Mouse (Mus musculus): ENCODE measurements at regions not wholly inside any gene's neighbourhood (a gene's known extent, or its start where the extent isn't known, plus 50 kb on each side); places are given as distances from the start of the nearest gene placed in this dataset.

DNA sequence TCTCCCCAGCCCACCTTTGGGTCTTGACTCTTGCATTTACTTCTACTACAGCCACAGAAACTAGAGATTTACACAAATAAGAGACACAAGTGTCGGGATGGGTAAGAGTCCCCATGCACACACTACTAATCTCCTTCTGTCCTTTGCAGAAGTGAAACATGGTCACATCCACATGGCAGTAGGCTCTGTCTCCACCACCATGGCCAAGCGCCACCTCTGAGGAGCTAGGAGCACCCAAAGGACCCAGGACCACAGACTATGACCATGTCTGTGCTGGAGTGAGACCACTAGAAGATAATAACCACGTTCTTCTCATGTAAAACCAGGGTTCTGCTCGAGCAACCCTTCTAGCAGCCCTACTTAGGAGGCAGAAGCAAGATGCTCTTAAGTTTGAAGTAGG lies 81.1 kb upstream of the Arid1b start:
- no peak for DNase-seq (ENCODE audit: low read depth in 1 of 2, low spot score in 2 of 2)

DNA sequence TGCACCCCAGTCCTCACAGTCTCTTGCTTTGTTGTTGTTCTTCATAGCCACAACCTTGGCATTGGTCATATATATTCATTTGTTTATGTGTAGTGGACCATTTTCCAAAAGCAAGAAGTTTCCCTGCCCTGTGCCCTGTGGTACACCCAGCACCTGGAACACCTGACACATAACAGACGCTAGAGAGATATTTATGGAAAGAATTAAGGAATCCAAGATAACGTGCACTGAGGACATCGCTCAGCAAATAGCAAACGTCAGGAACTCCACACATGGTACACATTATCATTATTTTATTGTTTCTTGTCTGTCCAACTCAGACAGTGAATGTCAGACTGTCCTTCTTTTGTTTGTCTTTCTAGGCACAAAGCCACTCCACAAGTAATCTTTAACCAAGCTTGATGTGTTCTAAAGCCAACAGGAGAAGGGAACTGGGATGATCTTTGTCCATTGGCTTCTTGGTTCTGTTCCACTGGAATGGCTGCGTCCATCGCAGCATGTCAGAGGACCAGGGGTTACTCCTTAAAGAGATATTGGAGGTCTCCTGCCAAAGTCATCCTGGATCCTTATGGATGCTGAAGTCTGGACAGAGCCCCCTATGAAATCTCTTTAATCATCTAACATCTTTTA lies 74.2 kb upstream of the Arid1b start:
- no peak for DNase-seq (ENCODE audit: low read depth in 1 of 2, low spot score in 2 of 2)

DNA sequence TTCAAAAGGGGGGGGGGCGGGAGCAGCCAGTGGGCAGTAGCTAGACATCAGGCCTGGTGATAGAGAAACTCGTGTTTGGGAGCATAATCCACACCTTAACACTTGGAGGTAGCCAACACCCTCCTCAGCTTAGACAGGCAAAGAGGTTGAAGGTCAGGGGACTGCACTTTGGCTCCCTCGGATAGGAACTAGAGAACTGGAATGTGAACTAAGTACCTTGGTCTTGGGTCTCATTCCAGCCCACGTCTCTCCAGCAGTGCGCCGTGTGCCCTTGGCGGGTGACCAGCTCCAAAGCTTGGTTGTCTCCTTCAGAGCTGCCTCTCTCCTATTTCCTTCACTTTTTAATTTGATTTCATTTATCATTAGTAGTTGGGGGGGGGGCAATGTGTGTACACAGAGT lies 73.0 kb upstream of the Arid1b start:
- DNase-seq (ENCODE audit: low read depth in 1 of 2, low spot score in 2 of 2) = no peak

DNA sequence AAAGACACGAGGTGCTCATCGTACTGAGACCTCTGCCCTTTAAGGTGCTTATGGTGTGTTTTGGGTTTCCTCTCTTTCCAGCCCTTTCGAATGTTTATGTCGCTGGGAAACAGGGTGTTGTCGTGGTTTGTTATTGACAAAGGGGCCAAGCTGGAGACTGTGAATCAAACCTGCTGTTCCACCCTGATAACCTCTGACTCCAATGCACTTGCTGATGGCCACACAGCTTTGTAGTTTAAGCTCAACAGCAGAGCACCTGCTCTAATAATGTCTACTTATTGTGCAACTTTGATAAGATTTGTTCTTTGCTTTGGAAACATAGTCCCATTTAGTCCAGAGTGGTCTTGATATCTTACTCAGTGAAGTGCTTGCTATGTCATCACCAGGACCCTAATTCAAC lies 65.5 kb upstream of the Arid1b start:
- DNase-seq (ENCODE audit: low read depth in 1 of 2, low spot score in 2 of 2) = no peak

DNA sequence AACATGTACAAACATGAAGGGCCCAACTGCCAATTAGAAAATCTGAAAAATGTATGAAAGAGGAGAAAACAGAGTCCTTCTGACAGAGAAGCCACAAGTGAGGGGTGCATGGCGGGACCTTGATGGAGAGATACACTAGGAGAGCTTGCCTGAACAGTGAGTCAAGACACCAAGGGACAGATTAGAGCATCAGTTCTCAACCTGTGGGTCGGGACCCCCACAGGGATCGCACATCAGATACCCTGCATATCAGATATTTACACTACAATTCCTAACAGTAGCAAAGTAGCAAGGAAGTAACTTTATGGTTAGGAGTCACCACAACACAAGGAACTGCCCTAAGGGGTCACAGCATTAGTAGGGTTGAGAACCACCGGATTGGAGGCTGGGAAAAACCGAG lies 58.9 kb upstream of the Arid1b start:
- DNase-seq (ENCODE audit: low read depth in 1 of 2, low spot score in 2 of 2) = no peak

DNA sequence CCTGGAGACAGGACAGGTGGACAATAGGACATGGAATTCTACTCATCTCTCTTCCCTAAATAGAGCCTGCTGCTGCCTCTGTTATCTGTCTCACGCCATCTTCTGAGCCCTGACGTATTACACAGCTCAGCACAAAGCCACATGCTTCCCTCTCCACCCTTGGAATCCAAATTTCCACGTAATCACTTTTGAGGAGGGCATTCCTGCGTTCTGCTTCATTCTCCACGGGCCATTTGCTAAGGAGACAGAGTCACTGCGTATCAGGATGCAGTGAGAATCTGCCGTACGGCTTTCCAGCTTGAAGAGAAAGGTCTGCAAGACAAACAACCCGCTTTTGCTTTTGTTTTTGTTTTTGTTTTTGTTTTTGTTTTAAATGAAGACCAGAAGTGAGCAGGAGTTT lies 53.5 kb upstream of the Arid1b start:
- no peak for DNase-seq (ENCODE audit: low read depth in 1 of 2, low spot score in 2 of 2)

DNA sequence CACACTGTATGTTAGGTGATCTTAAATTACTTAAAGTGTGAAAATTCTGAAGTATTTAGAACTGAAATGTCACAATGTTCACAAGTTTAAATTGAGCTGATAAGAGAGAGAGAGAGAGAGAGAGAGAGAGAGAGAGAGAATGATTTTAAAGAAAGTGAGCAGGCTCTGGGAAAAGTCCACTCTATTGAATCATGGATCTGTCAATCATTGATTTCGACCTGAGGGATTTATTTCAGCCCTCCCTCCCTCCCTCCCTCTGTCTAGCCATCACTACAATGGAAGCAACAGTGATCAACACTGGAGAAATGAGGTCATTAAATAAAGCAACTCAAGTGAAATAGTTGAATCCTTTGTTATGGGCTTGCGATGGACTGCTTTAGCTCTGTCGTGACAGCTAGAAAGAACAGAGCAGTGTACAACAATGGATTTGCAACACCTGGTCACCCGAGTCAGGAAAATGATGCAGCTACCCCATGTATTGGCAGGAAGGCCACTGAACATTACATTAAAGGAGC lies 52.8 kb upstream of the Arid1b start:
- no peak for DNase-seq (ENCODE audit: low read depth in 1 of 2, low spot score in 2 of 2)

DNA sequence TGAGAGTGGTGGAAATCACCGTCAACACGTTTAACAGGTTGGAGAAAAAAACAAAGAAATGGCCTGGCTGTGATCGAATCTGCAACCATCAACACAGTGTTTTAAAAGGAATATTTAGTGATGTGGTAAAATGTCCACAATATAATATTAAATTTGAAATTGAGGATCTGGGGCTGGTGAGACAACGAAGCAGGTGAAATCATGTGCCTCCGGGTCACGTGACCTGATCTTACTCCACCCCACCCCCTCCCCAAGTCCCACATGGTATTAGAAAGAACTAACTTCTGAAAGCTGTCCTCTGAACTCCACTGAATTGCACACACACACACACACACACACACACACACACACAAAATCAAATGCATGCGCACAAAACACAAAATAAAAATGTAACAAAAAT lies 51.3 kb upstream of the Arid1b start:
- DNase-seq (ENCODE audit: low read depth in 1 of 2, low spot score in 2 of 2) = no peak

Data from monocyte, adult 2 months (primary cell).